Mouse (Mus musculus) kidney, adult 2 months (tissue): ENCODE measurements around the gene Trim47. TPM values are rescaled to one million over a fixed set of nuclear protein-coding genes. Genes with fewer than 3 reads are reported as not detected.

Experiments
- DNase-seq: peaks from one replicate; pipeline ENCODE4 v3.0.0; 2021
- H3K27ac ChIP-seq: fragments of 200-500 bp; 2 replicates; pipeline ENCODE4 v1.5.1; 2012; ENCODE audit warnings: low read depth, low read length, control low read depth, inconsistent platforms; ENCODE audit not compliant: insufficient read depth
- H3K27me3 ChIP-seq: fragments of 200-500 bp; replicated peaks from 2 replicates; pipeline ENCODE4 v1.6.1; 2012; ENCODE audit warnings: mild to moderate bottlenecking, moderate library complexity, low read length, inconsistent platforms; ENCODE audit not compliant: control insufficient read depth, insufficient read depth
- H3K36me3 ChIP-seq: fragments of 200-500 bp; 2 replicates; pipeline ENCODE4 v1.6.1; 2012; ENCODE audit warnings: mild to moderate bottlenecking, moderate library complexity, low read length, inconsistent platforms; ENCODE audit not compliant: control insufficient read depth, insufficient read depth
- H3K4me1 ChIP-seq: fragments of 200-500 bp; 2 replicates; pipeline ENCODE4 v1.6.1; 2011; ENCODE audit warnings: low read length; ENCODE audit not compliant: control insufficient read depth, insufficient read depth
- H3K4me3 ChIP-seq: fragments of 200-500 bp; 2 replicates; pipeline ENCODE4 v1.5.1; 2011; ENCODE audit warnings: mild to moderate bottlenecking, low read depth, low read length, control low read depth; ENCODE audit not compliant: insufficient read depth
- CTCF ChIP-seq: fragments of 200-500 bp; conservative IDR thresholded peaks from 2 replicates; pipeline ENCODE4 v1.5.1; 2011; ENCODE audit warnings: low read depth, mild to moderate bottlenecking, control low read depth, low read length, moderate library complexity, mixed read lengths; ENCODE audit not compliant: insufficient read depth, insufficient read length
- POLR2A ChIP-seq: fragments of 200-500 bp; IDR thresholded peaks from one replicate; pipeline ENCODE4 v1.6.1; 2011; ENCODE audit warnings: low read depth, low read length, control low read depth
- WGBS: fragments of 180-500 bp; shearing (Covaris S2); methylation state at CpG from one replicate; pipeline ENCODE4 v1.1.7; 2018; 5-methylcytosine and 5-hydroxymethylcytosine counted together
- polyA plus RNA-seq: library from polyadenylated mRNA; depleted of rRNA; stranded (reverse); fragments of >200 nt; gene quantifications from 2 replicates; pipeline ENCODE4 v1.2.3, GENCODE M21; 2012

Gene Trim47
- polyA plus RNA-seq, 1 experiment: 34.9 TPM

GRCm38 (mm10) chr11:116061641-116062415, 65.2 kb downstream of the Trim47 start:
- TF ChIP-seq POLR2A (no peak), CTCF (no peak)
- no peak for DNase-seq

GRCm38 (mm10) chr11:116060596-116060995, 66.4 kb downstream of the Trim47 start:
- Histone ChIP-seq H3K4me1 (no peaks in the 10 kb centered on the region), H3K27ac (no peak overlapping the region), H3K27me3 (no peaks in the 10 kb centered on the region), H3K36me3 (no peaks in the 10 kb centered on the region; the same call in 1 of the 2 replicates), H3K4me3 (no peak overlapping the region)
- WGBS: 82% methylated on average over 9 of the region's 9 CpGs
- DNase-seq: no peak
- TF ChIP-seq POLR2A (no peak), CTCF (no peak)

More at GRCm38 (mm10) chr11:116061641-116062415, 65.2 kb downstream of the Trim47 start:
- Histone ChIP-seq H3K4me1 (no peaks in the 10 kb centered on the region), H3K36me3 (no peaks in the 10 kb centered on the region), H3K27ac (no peak overlapping the region), H3K4me3 (no peak overlapping the region), H3K27me3 (no peaks in the 10 kb centered on the region)
- WGBS: 84% methylated on average over 13 of the region's 13 CpGs

GRCm38 (mm10) chr11:116059691-116060025, 67.4 kb downstream of the Trim47 start:
- no peak overlapping the region for H3K27ac ChIP-seq
- no peaks in the 10 kb centered on the region for H3K4me1 ChIP-seq
- 82% methylated on average over 11 of the region's 11 CpGs for WGBS
- DNase-seq: no peak
- TF ChIP-seq CTCF (no peak), POLR2A (no peak)
- no peaks in the 10 kb centered on the region for H3K27me3 ChIP-seq
- H3K4me3 ChIP-seq: no peak overlapping the region
- H3K36me3 ChIP-seq: no peaks in the 10 kb centered on the region; the same call in 1 of the 2 replicates

GRCm38 (mm10) chr11:116058868-116059690, 67.9 kb downstream of the Trim47 start:
- no peak for DNase-seq
- TF ChIP-seq POLR2A (no peak), CTCF (no peak)
- Histone ChIP-seq H3K4me3 (no peak overlapping the region), H3K4me1 (no peaks in the 10 kb centered on the region), H3K27me3 (no peaks in the 10 kb centered on the region), H3K27ac (no peak overlapping the region), H3K36me3 (no peaks in the 10 kb centered on the region; the same call in 1 of the 2 replicates)
- WGBS: 90% methylated on average over 17 of the region's 17 CpGs

GRCm38 (mm10) chr11:116058022-116058614, 68.9 kb downstream of the Trim47 start:
- TF ChIP-seq CTCF (no peak), POLR2A (no peak)
- Histone ChIP-seq H3K4me1 (no peaks in the 10 kb centered on the region), H3K27ac (no peak overlapping the region), H3K36me3 (peaks cover 1% of the 10 kb centered on the region; the same call in 1 of the 2 replicates), H3K4me3 (no peak overlapping the region), H3K27me3 (no peaks in the 10 kb centered on the region)
- WGBS: 69% methylated on average over 12 of the region's 12 CpGs
- DNase-seq: no peak

GRCm38 (mm10) chr11:116057237-116057881, 69.7 kb downstream of the Trim47 start:
- no peak for TF ChIP-seq CTCF
- TF ChIP-seq POLR2A: no peak
- no peaks in the 10 kb centered on the region for H3K27me3 ChIP-seq
- no peak overlapping the region for H3K4me3 ChIP-seq
- no peak for DNase-seq
- 87% methylated on average over 4 of the region's 4 CpGs for WGBS
- H3K36me3 ChIP-seq: peaks cover 1% of the 10 kb centered on the region; the same call in 1 of the 2 replicates
- no peaks in the 10 kb centered on the region for H3K4me1 ChIP-seq
- no peak overlapping the region for H3K27ac ChIP-seq
